In the genomic region with DNA sequence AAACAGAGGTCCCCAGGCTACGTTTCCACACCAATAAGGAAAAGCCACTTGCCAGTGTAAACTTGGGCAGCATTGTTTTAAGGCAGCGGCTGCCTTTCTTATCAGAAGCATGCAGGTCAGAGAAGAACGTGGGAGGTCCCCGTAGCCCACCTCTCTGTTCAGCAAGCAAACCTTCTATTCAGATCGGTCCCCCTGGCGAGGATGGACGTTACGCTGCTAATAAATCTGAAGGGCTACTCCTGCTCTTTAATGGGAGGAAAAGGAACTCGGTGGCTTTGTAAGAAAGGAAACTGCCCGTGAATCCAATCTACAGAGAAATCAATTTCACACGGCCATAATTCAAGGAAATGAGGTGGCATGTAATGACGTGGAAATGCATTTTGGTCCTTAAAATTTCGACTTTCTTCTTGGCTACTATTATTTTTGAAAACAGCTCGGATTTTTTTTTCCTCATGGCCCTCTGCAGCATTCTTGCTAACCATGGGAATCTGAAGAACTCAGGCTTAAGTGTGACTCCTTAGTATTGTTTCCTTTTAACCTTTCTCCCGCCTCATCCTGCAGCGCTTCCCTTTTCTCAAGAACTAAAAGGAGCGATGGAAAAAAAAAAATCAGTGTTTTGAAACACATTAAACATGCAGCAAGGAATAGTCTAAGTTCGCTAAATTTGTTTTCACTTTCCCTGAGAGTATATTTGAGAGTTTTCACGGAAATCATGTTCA, we compare ENCODE assay signal across 8 mouse cellular contexts. TPM values are rescaled to one million over a fixed set of nuclear protein-coding genes. Genes with fewer than 3 reads are reported as not detected.
DNase-seq lines count a peak whose midpoint lies in the region; ATAC-seq lines count a peak whose summit lies in the region.

No protein-coding gene starts in this region.

- DNase-seq in heart, adult 11 months = peak; percentile 95
- no peak for DNase-seq in heart, postnatal 25 days (ENCODE audit: low spot score)
- DNase-seq in midbrain, embryonic 14.5 days = peak; percentile 17
- no peak for DNase-seq in gastrocnemius, adult 18-20 months (ENCODE audit: low spot score)
- DNase-seq in spleen, adult 12 weeks (ENCODE audit: low spot score) = no peak
- no peak for DNase-seq in left cerebral cortex, postnatal 14 days (ENCODE audit: low spot score in 2 of 2)

- 39% methylated on average over 19 of the region's 19 CpGs for WGBS in embryonic facial prominence, embryonic 13.5 days
- 37% methylated on average over 19 of the region's 19 CpGs for WGBS in intestine, embryonic 16.5 days
- 44% methylated on average over 19 of the region's 19 CpGs for WGBS in midbrain, embryonic 14.5 days

- no peak overlapping the region for H3K4me3 ChIP-seq in embryonic facial prominence, embryonic 13.5 days
- H3K4me3 ChIP-seq in intestine, embryonic 16.5 days (ENCODE audit: low read length) = no peak overlapping the region
- no peak overlapping the region for H3K4me3 ChIP-seq in midbrain, embryonic 14.5 days (replicated peaks; ENCODE audit: low read depth, low read length)

- no peaks in the 10 kb centered on the region for H3K36me3 ChIP-seq in embryonic facial prominence, embryonic 13.5 days
- H3K36me3 ChIP-seq in intestine, embryonic 16.5 days (ENCODE audit: control insufficient read depth, insufficient read depth, low read length) = no peaks in the 10 kb centered on the region
- no peaks in the 10 kb centered on the region for H3K36me3 ChIP-seq in midbrain, embryonic 14.5 days (ENCODE audit: control insufficient read depth, insufficient read depth, low read length)

- no peak for ATAC-seq in embryonic facial prominence, embryonic 13.5 days (ENCODE audit: insufficient number of reproducible peaks, insufficient read depth, low FRiP score, low TSS enrichment, low read depth)
- no peak for ATAC-seq in intestine, embryonic 16.5 days
- ATAC-seq in midbrain, embryonic 14.5 days (ENCODE audit: low FRiP score, low TSS enrichment) = no peak

- intact Hi-C loops in heart, postnatal 25 days (cut with DNase I) = loop anchor here (5.0 kb wide), 2 partner anchors 94 to 334 kb away; no protein-coding TSS in a partner anchor
- intact Hi-C loops in left cerebral cortex, postnatal 14 days (cut with DNase I) = loop anchor here (5.0 kb wide), 1 partner anchor 614 kb away; no protein-coding TSS in a partner anchor

- H3K9ac ChIP-seq in embryonic facial prominence, embryonic 13.5 days = no peak overlapping the region
- H3K9ac ChIP-seq in intestine, embryonic 16.5 days (ENCODE audit: low read depth, low read length) = no peak overlapping the region
- no peak overlapping the region; the same call in 1 of the 2 replicates for H3K9ac ChIP-seq in midbrain, embryonic 14.5 days (replicated peaks; ENCODE audit: low read length)

- H3K4me1 ChIP-seq in embryonic facial prominence, embryonic 13.5 days = 0 out of 2 replicates have a peak, but pooled peaks cover 6% of the 10 kb centered on the region
- no peaks in the 10 kb centered on the region for H3K4me1 ChIP-seq in intestine, embryonic 16.5 days (ENCODE audit: control insufficient read depth, insufficient read depth, low read length)
- no peaks in the 10 kb centered on the region for H3K4me1 ChIP-seq in midbrain, embryonic 14.5 days (ENCODE audit: control insufficient read depth, insufficient read depth, low read length)

- no peaks in the 10 kb centered on the region for H3K9me3 ChIP-seq in embryonic facial prominence, embryonic 13.5 days
- H3K9me3 ChIP-seq in intestine, embryonic 16.5 days (ENCODE audit: control insufficient read depth, low read length) = no peaks in the 10 kb centered on the region
- H3K9me3 ChIP-seq in midbrain, embryonic 14.5 days (ENCODE audit: control insufficient read depth, low read length) = no peaks in the 10 kb centered on the region

- peak overlapping the region; percentile 48 for H3K4me2 ChIP-seq in embryonic facial prominence, embryonic 13.5 days
- peak overlapping the region; percentile 13; the same call in 1 of the 2 replicates for H3K4me2 ChIP-seq in intestine, embryonic 16.5 days (ENCODE audit: low read depth, low read length)
- peak overlapping the region; percentile 36 for H3K4me2 ChIP-seq in midbrain, embryonic 14.5 days (ENCODE audit: low read length)

- no peak overlapping the region; the same call in 1 of the 2 replicates for H3K27ac ChIP-seq in embryonic facial prominence, embryonic 13.5 days
- no peak overlapping the region for H3K27ac ChIP-seq in intestine, embryonic 16.5 days (ENCODE audit: low read length)
- no peak overlapping the region for H3K27ac ChIP-seq in midbrain, embryonic 14.5 days (replicated peaks; ENCODE audit: low read depth, low read length)

- no peaks in the 10 kb centered on the region for H3K27me3 ChIP-seq in embryonic facial prominence, embryonic 13.5 days
- no peaks in the 10 kb centered on the region for H3K27me3 ChIP-seq in intestine, embryonic 16.5 days (replicated peaks; ENCODE audit: control insufficient read depth, insufficient read depth, low read length)
- H3K27me3 ChIP-seq in midbrain, embryonic 14.5 days (ENCODE audit: control insufficient read depth, insufficient read depth, low read length) = no peaks in the 10 kb centered on the region

RNA-seq across cellular contexts. Expression of gene Asb5, which starts 42.7 kb away (rescaled TPM):
- 10 to 100 TPM; 20.7 to 21.7 TPM for total RNA-seq in heart, postnatal 25 days (2021)
- polyA plus RNA-seq in embryonic facial prominence, embryonic 13.5 days (2015; fragmentation: Nextera tagmentation; extraction: Ambion mirVana) = 6.8 and 7.7 TPM in 2 replicates
- 3.0 and 3.6 TPM in 2 replicates for polyA plus RNA-seq in intestine, embryonic 16.5 days (2015; fragmentation: Nextera tagmentation; extraction: Ambion mirVana)
- 5.9 and 7.0 TPM in 2 replicates for polyA plus RNA-seq in midbrain, embryonic 14.5 days (2014; fragmentation: Nextera tagmentation; extraction: Ambion mirVana)
- 100 to 1,000 TPM; 176 to 323 TPM for total RNA-seq in gastrocnemius, adult 18-20 months (2021)
- total RNA-seq in left cerebral cortex, postnatal 14 days (2021) = 1 to 10 TPM; 1.6 to 2.2 TPM

RNA-seq across cellular contexts. Expression of gene Spcs3, which starts 43.1 kb away (rescaled TPM):
- total RNA-seq in heart, postnatal 25 days (2021) = 10 to 100 TPM; 40.4 to 42.0 TPM
- 80.2 and 91.0 TPM in 2 replicates for polyA plus RNA-seq in embryonic facial prominence, embryonic 13.5 days (2015; fragmentation: Nextera tagmentation; extraction: Ambion mirVana)
- 88.6 and 89.9 TPM in 2 replicates for polyA plus RNA-seq in intestine, embryonic 16.5 days (2015; fragmentation: Nextera tagmentation; extraction: Ambion mirVana)
- polyA plus RNA-seq in midbrain, embryonic 14.5 days (2014; fragmentation: Nextera tagmentation; extraction: Ambion mirVana) = 46.0 and 57.5 TPM in 2 replicates
- 10 to 100 TPM; 24.0 to 29.4 TPM for total RNA-seq in gastrocnemius, adult 18-20 months (2021)
- total RNA-seq in left cerebral cortex, postnatal 14 days (2021) = 10 to 100 TPM; 53.6 to 54.0 TPM

Comparison
In these comparisons a context has a peak if more than half of its experiments do, and no peak if none do; other contexts are left out.
1. DNase-seq: peak in heart, adult 11 months (single experiment) and midbrain, embryonic 14.5 days (single experiment); none in heart, postnatal 25 days (single experiment), gastrocnemius, adult 18-20 months (single experiment), spleen, adult 12 weeks (single experiment) and left cerebral cortex, postnatal 14 days (0 of 2).
2. RNA of gene Asb5, which starts 42.7 kb away (total RNA-seq): 176 to 323 TPM in gastrocnemius, adult 18-20 months; 20.7 to 21.7 TPM in heart, postnatal 25 days and 1.6 to 2.2 TPM in left cerebral cortex, postnatal 14 days; every median in the first group is over 4 times any median in the second.
3. Peak in every context shown above with its lines, with median percentiles within 50 percentile points of each other: H3K4me2 ChIP-seq.